Mouse (Mus musculus) retina, postnatal 7 days (tissue): ENCODE data around the gene Klhl25.
"Not testable (repeated sequence)": the region's sequence is repeated elsewhere in the genome, so short reads cannot be mapped to it uniquely, and the experiment has no call there.

Experiments used
- DNase-seq: peaks from one replicate; pipeline ENCODE4 v3.0.0-alpha.2; 2012; ENCODE audit warnings: low read depth, low spot score

Klhl25 gene

GRCm38 (mm10) chr7:75873216-75873615 lies 25.1 kb downstream of the Klhl25 start:
- no peak for DNase-seq

- no peak for DNase-seq
These were observed 25.6 kb downstream of the Klhl25 start for GRCm38 (mm10) chr7:75873746-75874145.

- DNase-seq, result not testable (repeated sequence)
These were observed 31.3 kb downstream of the Klhl25 start for GRCm38 (mm10) chr7:75879436-75879835.

GRCm38 (mm10) chr7:75880236-75880635 lies 32.1 kb downstream of the Klhl25 start:
- no peak for DNase-seq

- peak; percentile 78 for DNase-seq
These were observed 32.5 kb downstream of the Klhl25 start for GRCm38 (mm10) chr7:75880650-75881049.

GRCm38 (mm10) chr7:75881376-75881775 lies 33.3 kb downstream of the Klhl25 start:
- no peak for DNase-seq

- no peak for DNase-seq
These were observed 33.7 kb downstream of the Klhl25 start for GRCm38 (mm10) chr7:75881791-75882190.

GRCm38 (mm10) chr7:75891466-75891865 lies 43.4 kb downstream of the Klhl25 start:
- no peak for DNase-seq

GRCm38 (mm10) chr7:75892737-75893136 lies 44.6 kb downstream of the Klhl25 start:
- DNase-seq, result no peak

GRCm38 (mm10) chr7:75893709-75894108 lies 45.6 kb downstream of the Klhl25 start:
- no peak for DNase-seq

GRCm38 (mm10) chr7:75897041-75897440 lies 48.9 kb downstream of the Klhl25 start:
- DNase-seq, result no peak

- no peak for DNase-seq
These were observed 51.0 kb downstream of the Klhl25 start for GRCm38 (mm10) chr7:75899102-75899501.

- DNase-seq, result no peak
These were observed 51.4 kb downstream of the Klhl25 start for GRCm38 (mm10) chr7:75899517-75899916.

- no peak for DNase-seq
These were observed 51.8 kb downstream of the Klhl25 start for GRCm38 (mm10) chr7:75899954-75900353.

- DNase-seq, result no peak
These were observed 57.0 kb downstream of the Klhl25 start for GRCm38 (mm10) chr7:75905145-75905544.

- peak; percentile 45 for DNase-seq
These were observed 62.0 kb downstream of the Klhl25 start for GRCm38 (mm10) chr7:75910035-75910651.

- DNase-seq, result no peak
These were observed 62.5 kb downstream of the Klhl25 start for GRCm38 (mm10) chr7:75910652-75911035.

- DNase-seq, result peak; percentile 44
These were observed 65.8 kb downstream of the Klhl25 start for GRCm38 (mm10) chr7:75913952-75914351.

- not testable (repeated sequence) for DNase-seq
These were observed 67.4 kb downstream of the Klhl25 start for GRCm38 (mm10) chr7:75915550-75915949.

GRCm38 (mm10) chr7:75917662-75918061 lies 69.6 kb downstream of the Klhl25 start:
- DNase-seq, result no peak

- DNase-seq, result not testable (repeated sequence)
These were observed 71.6 kb downstream of the Klhl25 start for GRCm38 (mm10) chr7:75919745-75920144.
